Mouse (Mus musculus): ENCODE measurements around the gene Actn4. TPM values are rescaled to one million over a fixed set of nuclear protein-coding genes. Genes with fewer than 3 reads are reported as not detected.

The Actn4 gene
- total and polyA plus RNA-seq, 2 experiments from 2014 or later = 120 to 171 TPM

DNA sequence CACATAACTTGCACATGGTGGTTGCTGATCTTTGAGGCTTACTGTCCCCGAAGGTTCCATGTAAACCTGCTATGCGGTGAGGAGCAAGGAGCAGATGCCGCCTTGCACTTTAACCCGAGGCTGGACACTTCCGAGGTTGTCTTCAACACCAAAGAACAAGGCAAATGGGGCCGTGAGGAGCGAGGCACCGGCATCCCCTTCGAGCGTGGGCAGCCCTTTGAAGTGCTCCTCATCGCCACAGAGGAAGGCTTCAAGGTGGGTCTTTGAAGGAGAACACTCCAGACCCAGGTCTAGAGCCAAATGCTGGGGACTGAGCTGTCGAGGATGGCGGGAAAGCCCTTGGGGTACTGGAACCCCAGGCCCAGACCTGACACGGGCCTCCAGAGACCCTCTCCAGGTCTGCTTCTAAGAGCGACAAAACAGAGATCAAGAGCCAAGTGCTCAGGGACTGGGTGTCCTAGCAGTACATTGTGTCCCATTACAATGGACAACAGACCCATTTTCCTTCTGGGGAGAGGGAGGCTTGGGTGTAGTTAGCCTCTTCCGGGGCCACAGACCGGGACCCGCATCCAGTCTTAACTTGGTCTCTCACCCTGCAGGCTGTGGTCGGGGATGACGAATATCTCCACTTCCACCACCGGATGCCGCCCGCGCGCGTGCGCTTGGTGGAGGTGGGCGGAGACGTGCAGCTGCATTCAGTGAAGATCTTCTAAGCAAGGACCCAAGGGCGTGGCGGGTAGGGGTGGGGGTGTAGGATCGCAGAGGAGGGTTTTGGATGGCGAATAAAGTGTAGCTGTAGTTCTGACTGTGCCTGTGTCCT lies 96.4 kb downstream of the Actn4 start:
- H3K9ac ChIP-seq (replicated peaks; ENCODE audit: low read depth, low read length) = 0 out of 2 replicates have a peak overlapping the region, but pooled peaks have one; percentile 14
- H3K27ac ChIP-seq (ENCODE audit: low read depth) = peak overlapping the region; percentile 12; the same call in 1 of the 2 replicates
- H3K27me3 ChIP-seq (ENCODE audit: control insufficient read depth, insufficient read depth, low read length) = no peaks in the 10 kb centered on the region
- TF ChIP-seq EP300 (IDR thresholded peaks at IDR 0.05; ENCODE audit: low read depth) (no peak), CTCF (IDR thresholded peaks at IDR 0.05; ENCODE audit: low read depth) (peak; percentile 21; the same call in 1 of the 2 replicates)
- peaks cover 9% of the 10 kb centered on the region; the same call in 1 of the 2 replicates for H3K4me1 ChIP-seq (ENCODE audit: control insufficient read depth, insufficient read depth)
- ATAC-seq (ENCODE audit: insufficient read depth, low read depth) = peak; percentile 67
- peak overlapping the region; percentile 39 for H3K4me2 ChIP-seq (ENCODE audit: low read depth, low read length)
- H3K4me3 ChIP-seq (ENCODE audit: low read depth, low read length) = peak overlapping the region; percentile 12; the same call in 1 of the 2 replicates
- peaks cover 4% of the 10 kb centered on the region; the same call in 1 of the 2 replicates for H3K9me3 ChIP-seq (replicated peaks; ENCODE audit: control insufficient read depth, low read length)
- peak; percentile 66 for DNase-seq (ENCODE audit: low spot score)
- WGBS = 39% methylated on average over 33 of the region's 33 CpGs
- no peaks in the 10 kb centered on the region for H3K36me3 ChIP-seq (replicated peaks; ENCODE audit: control insufficient read depth, insufficient read depth, low read length)

DNA sequence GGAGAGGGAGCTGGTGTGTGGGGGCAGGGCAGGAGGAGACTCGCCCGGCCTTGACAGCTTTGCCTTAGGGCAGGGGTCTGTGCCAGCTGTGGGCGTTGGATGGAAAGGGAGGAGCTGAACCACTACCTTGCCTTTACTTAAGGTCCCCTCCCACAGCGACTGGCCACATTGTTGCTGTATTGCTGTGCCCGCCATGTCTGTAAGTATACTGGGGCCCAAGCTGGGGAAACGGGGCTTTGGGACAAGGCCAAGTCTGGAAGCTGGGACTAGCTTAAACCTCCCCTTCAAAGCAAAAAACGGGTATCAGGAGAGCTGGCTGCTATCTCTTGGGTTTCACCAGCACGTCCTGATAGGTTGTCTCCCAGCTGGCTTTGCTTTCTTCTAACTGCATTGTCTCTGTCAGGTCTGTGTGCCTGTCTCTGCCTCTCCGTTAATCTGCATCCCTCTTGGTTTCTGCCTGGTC lies 97.8 kb downstream of the Actn4 start:
- no peak overlapping the region for H3K4me2 ChIP-seq (ENCODE audit: low read depth, low read length)
- 33% methylated on average over 9 of the region's 9 CpGs for WGBS
- H3K4me1 ChIP-seq (ENCODE audit: control insufficient read depth, insufficient read depth) = peaks cover 9% of the 10 kb centered on the region; the same call in 1 of the 2 replicates
- H3K27me3 ChIP-seq (ENCODE audit: control insufficient read depth, insufficient read depth, low read length) = no peaks in the 10 kb centered on the region
- H3K9me3 ChIP-seq (replicated peaks; ENCODE audit: control insufficient read depth, low read length) = peaks cover 4% of the 10 kb centered on the region; the same call in 1 of the 2 replicates
- DNase-seq (ENCODE audit: low spot score) = no peak
- no peak overlapping the region for H3K9ac ChIP-seq (replicated peaks; ENCODE audit: low read depth, low read length)
- no peaks in the 10 kb centered on the region for H3K36me3 ChIP-seq (replicated peaks; ENCODE audit: control insufficient read depth, insufficient read depth, low read length)
- no peak overlapping the region for H3K4me3 ChIP-seq (ENCODE audit: low read depth, low read length)
- no peak for ATAC-seq (ENCODE audit: insufficient read depth, low read depth)
- no peak overlapping the region for H3K27ac ChIP-seq (ENCODE audit: low read depth)
- TF ChIP-seq CTCF (IDR thresholded peaks at IDR 0.05; ENCODE audit: low read depth) (no peak), EP300 (IDR thresholded peaks at IDR 0.05; ENCODE audit: low read depth) (no peak)

DNA sequence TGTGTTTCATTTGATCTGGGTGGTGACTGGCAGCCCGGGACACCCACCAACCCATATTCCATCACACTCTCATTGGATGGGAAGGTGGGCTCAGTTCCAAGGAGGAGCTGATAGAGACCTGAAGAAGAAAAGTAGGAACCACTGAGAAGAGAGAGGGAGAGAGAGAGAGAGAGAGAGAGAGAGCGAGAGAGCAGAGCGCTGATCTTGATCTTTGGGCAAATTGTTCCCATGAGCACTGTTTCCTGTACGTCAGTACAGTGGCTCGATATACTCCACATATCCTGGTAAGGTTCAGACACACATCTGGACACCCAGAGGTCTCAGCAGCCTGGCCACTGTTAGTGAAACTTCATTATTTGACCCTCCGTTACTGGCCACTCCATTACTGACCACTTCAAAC lies 98.6 kb downstream of the Actn4 start, which contains the start of gene Lgals7:
Lgals7 (plus strand) TSS at position 314 of the 400 bp plus-strand sequence.
- TF ChIP-seq CTCF (IDR thresholded peaks at IDR 0.05; ENCODE audit: low read depth) (no peak), EP300 (IDR thresholded peaks at IDR 0.05; ENCODE audit: low read depth) (no peak)
- no peak within 1 kb of the TSS for H3K4me3 ChIP-seq (ENCODE audit: low read depth, low read length)

DNA sequence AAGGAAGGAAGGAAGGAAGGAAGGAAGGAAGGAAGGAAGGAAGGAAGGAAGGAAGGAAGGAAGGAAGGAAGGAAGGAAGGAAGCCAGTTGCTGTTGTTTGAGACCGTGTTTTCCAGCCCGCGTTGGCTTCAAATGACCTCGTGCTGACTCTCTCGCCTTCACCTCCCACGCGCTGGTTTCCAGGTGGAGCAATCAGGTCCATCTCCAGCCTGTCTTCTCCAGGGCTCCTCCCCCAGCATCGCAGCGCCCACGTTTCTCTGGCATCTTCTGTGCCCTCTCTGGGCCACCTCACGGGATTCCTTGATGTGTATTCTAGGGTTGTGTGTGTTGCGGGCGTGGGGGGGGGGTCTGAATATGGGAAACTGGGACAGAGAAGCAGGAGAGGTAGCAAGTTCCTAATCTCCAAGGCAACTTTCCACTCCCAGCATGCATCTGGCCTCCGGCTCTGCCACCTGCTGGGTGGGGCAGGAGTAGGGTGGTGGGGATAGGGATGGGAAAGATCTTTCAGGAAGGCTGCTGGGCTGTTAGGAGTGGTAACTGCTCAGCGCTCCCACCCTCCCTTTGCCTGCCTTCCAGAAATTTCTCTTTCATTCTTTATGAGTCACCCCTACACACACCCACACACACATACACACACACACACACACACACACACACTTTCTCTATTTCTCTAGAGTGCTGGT lies 99.2 kb downstream of the Actn4 start:
- Histone ChIP-seq H3K4me1 (ENCODE audit: control insufficient read depth, insufficient read depth) (peaks cover 9% of the 10 kb centered on the region; the same call in 1 of the 2 replicates), H3K36me3 (replicated peaks; ENCODE audit: control insufficient read depth, insufficient read depth, low read length) (no peaks in the 10 kb centered on the region), H3K9me3 (replicated peaks; ENCODE audit: control insufficient read depth, low read length) (peaks cover 4% of the 10 kb centered on the region; the same call in 1 of the 2 replicates), H3K27ac (ENCODE audit: low read depth) (no peak overlapping the region), H3K4me2 (ENCODE audit: low read depth, low read length) (no peak overlapping the region), H3K27me3 (ENCODE audit: control insufficient read depth, insufficient read depth, low read length) (no peaks in the 10 kb centered on the region), H3K4me3 (ENCODE audit: low read depth, low read length) (no peak overlapping the region), H3K9ac (replicated peaks; ENCODE audit: low read depth, low read length) (no peak overlapping the region)
- ATAC-seq (ENCODE audit: insufficient read depth, low read depth) (no peak), DNase-seq (ENCODE audit: low spot score) (no peak)
- WGBS = 72% methylated on average over 15 of the region's 15 CpGs
- TF ChIP-seq CTCF (IDR thresholded peaks at IDR 0.05; ENCODE audit: low read depth) (no peak), EP300 (IDR thresholded peaks at IDR 0.05; ENCODE audit: low read depth) (no peak)

More for the DNA sequence above, 98.6 kb downstream of the Actn4 start, which contains the start of gene Lgals7:
- H3K36me3 ChIP-seq (replicated peaks; ENCODE audit: control insufficient read depth, insufficient read depth, low read length) = no peaks in the 10 kb centered on the region
- ATAC-seq (ENCODE audit: insufficient read depth, low read depth) (no peak), DNase-seq (ENCODE audit: low spot score) (no peak)
- WGBS = 72% methylated on average over 6 of the region's 6 CpGs
- H3K4me2 ChIP-seq (ENCODE audit: low read depth, low read length) = no peak within 1 kb of the TSS
- no peaks in the 10 kb centered on the region for H3K27me3 ChIP-seq (ENCODE audit: control insufficient read depth, insufficient read depth, low read length)
- H3K4me1 ChIP-seq (ENCODE audit: control insufficient read depth, insufficient read depth) = peaks cover 9% of the 10 kb centered on the region; the same call in 1 of the 2 replicates
- peaks cover 4% of the 10 kb centered on the region; the same call in 1 of the 2 replicates for H3K9me3 ChIP-seq (replicated peaks; ENCODE audit: control insufficient read depth, low read length)
- no peak within 1 kb of the TSS for H3K27ac ChIP-seq (ENCODE audit: low read depth)
- no peak within 1 kb of the TSS for H3K9ac ChIP-seq (replicated peaks; ENCODE audit: low read depth, low read length)

DNA sequence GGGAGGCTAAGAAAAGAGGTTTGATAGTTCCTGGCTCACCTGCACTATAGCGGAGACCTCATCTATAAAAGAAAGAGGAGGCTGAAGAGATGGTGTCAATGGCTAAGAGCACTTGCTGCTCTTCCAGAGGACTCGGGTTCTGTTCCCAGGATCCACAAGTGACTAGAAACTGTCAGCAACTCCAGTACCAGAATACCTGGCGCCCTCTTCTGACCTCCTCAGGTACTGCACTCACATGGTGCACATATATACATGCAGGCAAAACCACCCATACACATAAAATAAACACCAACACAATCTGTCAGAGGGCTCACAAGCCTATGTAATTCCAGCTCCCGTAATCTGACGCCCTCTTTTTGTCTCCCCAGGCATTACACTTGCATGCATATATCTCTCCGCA lies 101.2 kb downstream of the Actn4 start:
- no peak for ATAC-seq (ENCODE audit: insufficient read depth, low read depth)
- Histone ChIP-seq H3K4me1 (ENCODE audit: control insufficient read depth, insufficient read depth) (peaks cover 9% of the 10 kb centered on the region; the same call in 1 of the 2 replicates), H3K4me2 (ENCODE audit: low read depth, low read length) (no peak overlapping the region), H3K9ac (replicated peaks; ENCODE audit: low read depth, low read length) (no peak overlapping the region), H3K9me3 (replicated peaks; ENCODE audit: control insufficient read depth, low read length) (peaks cover 4% of the 10 kb centered on the region; the same call in 1 of the 2 replicates), H3K27ac (ENCODE audit: low read depth) (no peak overlapping the region), H3K27me3 (ENCODE audit: control insufficient read depth, insufficient read depth, low read length) (no peaks in the 10 kb centered on the region), H3K4me3 (ENCODE audit: low read depth, low read length) (no peak overlapping the region), H3K36me3 (replicated peaks; ENCODE audit: control insufficient read depth, insufficient read depth, low read length) (no peaks in the 10 kb centered on the region)
- TF ChIP-seq EP300 (IDR thresholded peaks at IDR 0.05; ENCODE audit: low read depth) (no peak), CTCF (IDR thresholded peaks at IDR 0.05; ENCODE audit: low read depth) (no peak)
- 82% methylated on average over 6 of the region's 6 CpGs for WGBS
- no peak for DNase-seq (ENCODE audit: low spot score)

All from heart, postnatal 0 days (tissue).